Mouse (Mus musculus): ENCODE measurements at regions not wholly inside any gene's neighbourhood (a gene's known extent, or its start where the extent isn't known, plus 50 kb on each side); places are given as distances from the start of the nearest gene placed in this dataset.

- no peak for DNase-seq (ENCODE audit: low spot score in 2 of 2)
Observed at GRCm38 (mm10) chr4:50291397-50291945, 445.9 kb upstream of the Grin3a start.

GRCm38 (mm10) chr4:50286602-50287001 is 441.1 kb upstream of the Grin3a start:
- no peak for DNase-seq (ENCODE audit: low spot score in 2 of 2)

GRCm38 (mm10) chr4:50259012-50259601 is 413.6 kb upstream of the Grin3a start:
- DNase-seq (ENCODE audit: low spot score in 2 of 2), result no peak

GRCm38 (mm10) chr4:50242042-50242441 is 396.5 kb upstream of the Grin3a start:
- no peak for DNase-seq (ENCODE audit: low spot score in 2 of 2)

- no peak for DNase-seq (ENCODE audit: low spot score in 2 of 2)
Observed at GRCm38 (mm10) chr4:50240951-50241350, 395.4 kb upstream of the Grin3a start.

- DNase-seq (ENCODE audit: low spot score in 2 of 2), result no peak
Observed at GRCm38 (mm10) chr4:50239386-50239785, 393.8 kb upstream of the Grin3a start.

GRCm38 (mm10) chr4:50235476-50235875 is 389.9 kb upstream of the Grin3a start:
- no peak for DNase-seq (ENCODE audit: low spot score in 2 of 2)

- no peak for DNase-seq (ENCODE audit: low spot score in 2 of 2)
Observed at GRCm38 (mm10) chr4:50203348-50203747, 357.8 kb upstream of the Grin3a start.

- no peak for DNase-seq (ENCODE audit: low spot score in 2 of 2)
Observed at GRCm38 (mm10) chr4:50177196-50177595, 331.7 kb upstream of the Grin3a start.

GRCm38 (mm10) chr4:50176656-50177055 is 331.1 kb upstream of the Grin3a start:
- no peak for DNase-seq (ENCODE audit: low spot score in 2 of 2)

GRCm38 (mm10) chr4:50160893-50161292 is 315.3 kb upstream of the Grin3a start:
- DNase-seq (ENCODE audit: low spot score in 2 of 2), result no peak

GRCm38 (mm10) chr4:50145926-50146325 is 300.4 kb upstream of the Grin3a start:
- no peak for DNase-seq (ENCODE audit: low spot score in 2 of 2)

GRCm38 (mm10) chr4:50130262-50130661 is 284.7 kb upstream of the Grin3a start:
- DNase-seq (ENCODE audit: low spot score in 2 of 2), result peak in 1 of 2 experiments; percentile 14

GRCm38 (mm10) chr4:50106557-50106956 is 261.0 kb upstream of the Grin3a start:
- DNase-seq (ENCODE audit: low spot score in 2 of 2), result no peak

- DNase-seq (ENCODE audit: low spot score in 2 of 2), result no peak
Observed at GRCm38 (mm10) chr4:50087860-50088259, 242.3 kb upstream of the Grin3a start.

GRCm38 (mm10) chr4:50086676-50087075 is 241.1 kb upstream of the Grin3a start:
- no peak for DNase-seq (ENCODE audit: low spot score in 2 of 2)

- DNase-seq (ENCODE audit: low spot score in 2 of 2), result no peak
Observed at GRCm38 (mm10) chr4:50055519-50055918, 210.0 kb upstream of the Grin3a start.

GRCm38 (mm10) chr4:50041476-50041875 is 195.9 kb upstream of the Grin3a start:
- no peak for DNase-seq (ENCODE audit: low spot score in 2 of 2)

- no peak for DNase-seq (ENCODE audit: low spot score in 2 of 2)
Observed at GRCm38 (mm10) chr4:50036079-50036478, 190.5 kb upstream of the Grin3a start.

GRCm38 (mm10) chr4:50025356-50025755 is 179.8 kb upstream of the Grin3a start:
- DNase-seq (ENCODE audit: low spot score in 2 of 2), result no peak
